Mouse (Mus musculus): Measurements from ENCODE around the gene Cfl2.

- no peak for TF ChIP-seq E2F4 (IDR thresholded peaks at IDR 0.05; ENCODE audit: insufficient read depth)
- no peak for TF ChIP-seq MYOD1 (IDR thresholded peaks at IDR 0.05; ENCODE audit: control insufficient read depth in 1 of 3, insufficient read length in 2 of 3, low read depth in 2 of 3)
- no peak for TF ChIP-seq MAX (IDR thresholded peaks at IDR 0.05; ENCODE audit: low read depth)
These were observed 52.5 kb downstream of the Cfl2 start for GRCm38 (mm10) chr12:54810142-54810541.
